Mouse (Mus musculus): ENCODE data around the gene Ltc4s. TPM values are rescaled to one million over a fixed set of nuclear protein-coding genes. Genes with fewer than 3 reads are reported as not detected.

The Ltc4s gene
- polyA plus RNA-seq (2015; fragmentation: Nextera tagmentation; extraction: Ambion mirVana): 8.9 and 10.1 TPM in 2 replicates

DNA sequence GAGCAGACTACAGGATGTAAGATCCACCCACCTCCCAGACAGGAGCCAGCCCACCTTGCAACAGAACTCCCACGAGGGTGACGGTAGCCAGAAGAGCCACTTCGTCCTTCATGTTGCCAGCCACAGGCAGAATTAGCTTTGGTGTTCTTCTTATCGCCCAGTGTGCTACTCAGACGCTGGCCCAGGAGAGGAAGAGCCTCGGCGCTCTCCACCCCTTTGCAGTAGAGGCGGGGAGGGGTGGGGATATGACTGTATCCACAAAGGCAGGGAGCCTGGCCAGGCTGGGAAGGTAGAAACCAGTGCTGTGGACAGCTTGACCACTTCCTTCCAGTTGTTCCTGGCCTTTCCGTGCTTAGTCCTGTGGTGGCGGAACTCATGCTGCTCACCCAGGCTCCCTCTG lies at the start of gene Ltc4s:
Gene Ltc4s, minus strand, starts transcription at position 293 of the 400 bp plus-strand sequence.

DNA sequence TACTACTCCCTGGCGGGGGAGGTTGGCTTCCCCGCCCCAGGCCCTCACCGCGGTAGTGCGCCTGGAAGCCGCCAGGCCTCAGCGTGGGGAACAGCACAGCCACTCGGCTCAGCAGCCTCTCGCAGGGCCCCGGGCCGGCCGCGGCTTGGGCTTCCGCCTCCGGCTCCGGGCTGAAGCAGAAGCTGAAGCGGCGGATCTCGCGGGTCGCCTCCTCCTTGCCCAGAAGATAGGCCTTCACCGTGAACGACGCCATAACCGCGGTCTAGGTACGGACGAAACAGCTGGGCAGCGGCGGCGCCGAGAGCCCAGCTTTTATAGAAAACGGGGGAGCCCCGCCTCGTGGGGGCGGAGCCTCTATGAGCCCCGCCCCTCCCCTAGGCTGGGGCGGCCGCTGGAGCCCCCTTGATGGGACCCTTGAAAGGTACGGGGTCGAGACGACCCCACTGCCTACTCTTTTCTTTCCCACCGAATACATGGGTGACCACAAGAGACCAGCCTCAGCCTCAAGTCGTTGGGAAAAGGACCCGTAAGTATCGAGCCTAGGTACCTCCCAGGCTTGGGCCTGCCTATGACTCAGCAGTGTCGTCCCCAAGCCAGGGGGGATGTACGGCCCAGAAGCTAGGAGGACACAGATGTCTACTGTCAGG lies 27.8 kb downstream of the Ltc4s start, which contains the start of the genes Sqstm1 and Mgat4b:
Gene Sqstm1, minus strand, starts transcription at position 323 of the 647 bp plus-strand sequence.
Gene Mgat4b, plus strand, starts transcription at position 386 of the 647 bp plus-strand sequence.

Small RNA genes lying within 50 kb of the gene (microRNA-seq; reads per million reads assigned to microRNA genes)
- 1.5 reads per million for gene Mir6919

Other genes starting within 250 kb of the Ltc4s start
- gene Rnf130, start 213.3 kb downstream of the Ltc4s start, polyA plus RNA-seq (2015; fragmentation: Nextera tagmentation; extraction: Ambion mirVana): 61.4 and 71.2 TPM in 2 replicates
- gene Tbc1d9b, start 107.2 kb downstream of the Ltc4s start, polyA plus RNA-seq (2015; fragmentation: Nextera tagmentation; extraction: Ambion mirVana): 28.9 and 32.1 TPM in 2 replicates
- 33.8 and 40.5 TPM in 2 replicates for gene Mrnip, start 64.2 kb downstream of the Ltc4s start, polyA plus RNA-seq (2015; fragmentation: Nextera tagmentation; extraction: Ambion mirVana)
- 442 and 490 TPM in 2 replicates for gene Sqstm1, start 27.8 kb downstream of the Ltc4s start, polyA plus RNA-seq (2015; fragmentation: Nextera tagmentation; extraction: Ambion mirVana)
- 90.2 and 107 TPM in 2 replicates for gene Mgat4b, start 27.7 kb downstream of the Ltc4s start, polyA plus RNA-seq (2015; fragmentation: Nextera tagmentation; extraction: Ambion mirVana)
- gene Maml1, start 53.7 kb upstream of the Ltc4s start, polyA plus RNA-seq (2015; fragmentation: Nextera tagmentation; extraction: Ambion mirVana): 1.8 and 2.1 TPM in 2 replicates
- gene Canx, start 87.1 kb upstream of the Ltc4s start, polyA plus RNA-seq (2015; fragmentation: Nextera tagmentation; extraction: Ambion mirVana): 247 TPM in 2 replicates
- 1.9 and 2.4 TPM in 2 replicates for gene Cby3, start 115.8 kb upstream of the Ltc4s start, polyA plus RNA-seq (2015; fragmentation: Nextera tagmentation; extraction: Ambion mirVana)
- 188 and 245 TPM in 2 replicates for gene Hnrnph1, start 138.4 kb upstream of the Ltc4s start, polyA plus RNA-seq (2015; fragmentation: Nextera tagmentation; extraction: Ambion mirVana)
- 21.9 and 26.0 TPM in 2 replicates for gene Rufy1, start 192.5 kb upstream of the Ltc4s start, polyA plus RNA-seq (2015; fragmentation: Nextera tagmentation; extraction: Ambion mirVana)